In the genomic region with DNA sequence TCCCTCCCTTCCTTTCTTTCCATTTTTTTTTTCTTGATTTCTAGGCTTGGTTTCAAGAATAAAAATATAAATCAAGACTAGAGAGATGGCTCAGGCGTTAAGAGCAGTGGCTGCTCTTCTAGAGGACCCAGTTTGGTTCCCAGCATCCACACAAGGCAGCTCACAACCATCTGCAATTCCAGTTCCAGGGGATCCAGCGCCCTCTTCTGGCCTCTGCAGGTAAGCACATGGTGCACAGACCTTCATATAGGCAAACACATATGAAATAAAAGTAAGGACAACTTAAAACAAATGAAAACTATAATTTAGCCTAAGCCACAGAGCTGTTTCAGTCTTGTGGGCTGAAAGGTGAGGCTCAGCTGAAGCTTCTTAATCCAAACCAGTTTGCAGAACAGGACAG, we compare ENCODE assay signal across 15 mouse cellular contexts.
DNase-seq lines count a peak whose midpoint lies in the region; ATAC-seq and TF ChIP-seq lines count a peak whose summit lies in the region.
"Had no signal": no experiment of that assay in that cellular context is flagged by ENCODE, and none has a peak within 500 bp of the region (broad histone marks: within the 10 kb centered on the region; RNA-seq: fewer than 3 reads in every experiment).

No protein-coding gene starts in this region.

- ATAC-seq in heart, embryonic 13.5 days (ENCODE audit: extremely low read depth, insufficient number of reproducible peaks, low FRiP score, low TSS enrichment) = no peak
- no peak for ATAC-seq in liver, embryonic 14.5 days (ENCODE audit: insufficient read depth)

- H3K27ac ChIP-seq in heart, embryonic 13.5 days (replicated peaks) = peak overlapping the region; percentile 45
- no peak overlapping the region for H3K27ac ChIP-seq in liver, embryonic 14.5 days
- no peak overlapping the region for H3K27ac ChIP-seq in bone marrow macrophage, adult 2 months (ENCODE audit: insufficient read depth, low read depth, low read length)
- H3K27ac ChIP-seq: liver, embryonic 13.5 days had no signal

- no peak overlapping the region for H3K4me2 ChIP-seq in heart, embryonic 13.5 days
- no peak overlapping the region for H3K4me2 ChIP-seq in liver, embryonic 14.5 days (ENCODE audit: low read depth)
- H3K4me2 ChIP-seq: liver, embryonic 13.5 days had no signal

- peak; percentile 46 for TF ChIP-seq CTCF in liver, embryonic 14.5 days (IDR thresholded peaks at IDR 0.05; ENCODE audit: low read depth)
- peak; percentile 33; the same call in 1 of the 2 replicates for TF ChIP-seq CTCF in bone marrow macrophage, adult 2 months (IDR thresholded peaks at IDR 0.05; ENCODE audit: low read depth, low read length)

- H3K36me3 ChIP-seq in heart, embryonic 13.5 days = peaks cover 83% of the 10 kb centered on the region
- H3K36me3 ChIP-seq in liver, embryonic 14.5 days (replicated peaks; ENCODE audit: control insufficient read depth, insufficient read depth, low read depth) = no peaks in the 10 kb centered on the region

- WGBS in heart, embryonic 13.5 days = 60% methylated on average over 2 of the region's 2 CpGs
- 44% methylated on average over 2 of the region's 2 CpGs for WGBS in liver, embryonic 14.5 days (ENCODE audit: insufficient replicate concordance)

- no peaks in the 10 kb centered on the region for H3K27me3 ChIP-seq in heart, embryonic 13.5 days (replicated peaks)
- no peaks in the 10 kb centered on the region for H3K27me3 ChIP-seq in liver, embryonic 14.5 days (ENCODE audit: control insufficient read depth, insufficient read depth, low read length)
- H3K27me3 ChIP-seq: liver, embryonic 13.5 days; megakaryocyte, embryonic 14.5 days had no signal

- H3K4me3 ChIP-seq in heart, embryonic 13.5 days = no peak overlapping the region
- no peak overlapping the region for H3K4me3 ChIP-seq in liver, embryonic 14.5 days (ENCODE audit: insufficient read depth in 1 of 2, low read depth in 2 of 2, low read length in 2 of 2)
- H3K4me3 ChIP-seq in bone marrow macrophage, adult 2 months (ENCODE audit: insufficient read depth, low read length) = no peak overlapping the region
- H3K4me3 ChIP-seq: erythroblast, embryonic 14.5 days; liver, embryonic 13.5 days; megakaryocyte, embryonic 14.5 days had no signal

- no peak for TF ChIP-seq POLR2A in bone marrow macrophage, adult 2 months (IDR thresholded peaks at IDR 0.05; ENCODE audit: borderline replicate concordance, low read depth, low read length)

- TF ChIP-seq EP300 in liver, embryonic 14.5 days (IDR thresholded peaks at IDR 0.05; ENCODE audit: low read depth) = no peak

- no peak overlapping the region for H3K9ac ChIP-seq in heart, embryonic 13.5 days
- H3K9ac ChIP-seq in liver, embryonic 14.5 days (replicated peaks) = no peak overlapping the region
- H3K9ac ChIP-seq: liver, embryonic 13.5 days had no signal

- no peak for DNase-seq in heart, adult 9 months (ENCODE audit: low spot score in 2 of 2)
- DNase-seq in liver, embryonic 14.5 days (ENCODE audit: low read depth in 3 of 3, low spot score in 3 of 3) = no peak
- no peak for DNase-seq in liver
- peak; percentile 32 for DNase-seq in ES-CJ7 (ENCODE audit: low read depth, low spot score)
- DNase-seq in right cerebral cortex, postnatal 14 days = no peak
- no peak for DNase-seq in frontal cortex, postnatal 10 days (ENCODE audit: low spot score in 2 of 2)
- DNase-seq: cerebellum, adult 8-10 months; embryo, embryonic 11 days; heart, adult 18-20 months; kidney, postnatal 36 days; liver, embryonic 13.5 days had no signal

- peaks cover 39% of the 10 kb centered on the region for H3K4me1 ChIP-seq in heart, embryonic 13.5 days
- H3K4me1 ChIP-seq in liver, embryonic 14.5 days (replicated peaks; ENCODE audit: control insufficient read depth in 2 of 2, insufficient read depth in 2 of 2, low read length in 1 of 2) = no peaks in the 10 kb centered on the region
- H3K4me1 ChIP-seq in bone marrow macrophage, adult 2 months (ENCODE audit: control insufficient read depth, insufficient read depth, low read length) = 0 out of 2 replicates have a peak, but pooled peaks cover 4% of the 10 kb centered on the region
- H3K4me1 ChIP-seq: liver, embryonic 13.5 days had no signal

- H3K9me3 ChIP-seq in heart, embryonic 13.5 days = 0 out of 2 replicates have a peak, but pooled peaks cover 5% of the 10 kb centered on the region
- H3K9me3 ChIP-seq in liver, embryonic 14.5 days (ENCODE audit: control insufficient read depth, low read length) = no peaks in the 10 kb centered on the region
- H3K9me3 ChIP-seq: liver, embryonic 13.5 days; megakaryocyte, embryonic 14.5 days had no signal
